Mouse (Mus musculus) kidney, embryonic 15.5 days (tissue): Measurements from ENCODE around the gene Lhfp. TPM values are rescaled to one million over a fixed set of nuclear protein-coding genes. Genes with fewer than 3 reads are reported as not detected.
"Not testable (repeated sequence)": the region's sequence is repeated elsewhere in the genome, so short reads cannot be mapped to it uniquely, and the experiment has no call there.

Experiments used
- ATAC-seq: fragments of 200-750 bp; cut with Nextera tagmentation; replicated peaks from 2 replicates; pipeline ENCODE4 v1.8.0; 2017; ENCODE audit warnings: moderate TSS enrichment; ENCODE audit not compliant: low FRiP score
- H3K27ac ChIP-seq: fragments of 300-500 bp; sonication (generic); 2 replicates; pipeline ENCODE4 v1.5.1; 2015; ENCODE audit warnings: mild to moderate bottlenecking, inconsistent platforms
- H3K27me3 ChIP-seq: fragments of 300-500 bp; sonication (generic); 2 replicates; pipeline ENCODE4 v1.6.1; 2015; ENCODE audit warnings: inconsistent platforms
- H3K36me3 ChIP-seq: fragments of 300-500 bp; sonication (generic); 2 replicates; pipeline ENCODE4 v1.6.1; 2015; ENCODE audit warnings: inconsistent platforms
- H3K4me1 ChIP-seq: fragments of 300-500 bp; sonication (generic); 2 replicates; pipeline ENCODE4 v1.6.1; 2015; ENCODE audit warnings: inconsistent platforms
- H3K4me2 ChIP-seq: fragments of 300-500 bp; sonication (generic); 2 replicates; pipeline ENCODE4 v1.6.1; 2015; ENCODE audit warnings: moderate library complexity, mild to moderate bottlenecking, inconsistent platforms
- H3K4me3 ChIP-seq: fragments of 300-500 bp; sonication (generic); replicated peaks from 2 replicates; pipeline ENCODE4 v1.5.1; 2015; ENCODE audit warnings: mild to moderate bottlenecking, inconsistent platforms
- H3K9ac ChIP-seq: fragments of 300-500 bp; sonication (generic); 2 replicates; pipeline ENCODE4 v1.6.1; 2015; ENCODE audit warnings: mild to moderate bottlenecking, inconsistent platforms
- H3K9me3 ChIP-seq: fragments of 300-500 bp; sonication (generic); replicated peaks from 2 replicates; pipeline ENCODE4 v1.6.1; 2016; ENCODE audit warnings: inconsistent platforms
- WGBS: fragments of 180-500 bp; shearing (Covaris S2); methylation state at CpG from one replicate; pipeline ENCODE4 v1.1.7; 2015; ENCODE audit warnings: mixed read lengths; 5-methylcytosine and 5-hydroxymethylcytosine counted together
- polyA plus RNA-seq: library from polyadenylated mRNA; unstranded; fragments of >200 nt; fragmentation: Nextera tagmentation; extraction: Ambion mirVana; gene quantifications from 2 replicates; pipeline ENCODE4 v1.2.1, GENCODE M21; 2015

The Lhfp gene
- polyA plus RNA-seq, 1 experiment from 2014 or later = 113 TPM

GRCm38 (mm10) chr3:53230562-53230961 is 189.2 kb downstream of the Lhfp start:
- Histone ChIP-seq H3K36me3 (no peaks in the 10 kb centered on the region), H3K9me3 (no peaks in the 10 kb centered on the region), H3K4me1 (peaks cover 20% of the 10 kb centered on the region), H3K27ac (peak overlapping the region; percentile 84), H3K4me2 (no peak overlapping the region), H3K4me3 (no peak overlapping the region), H3K27me3 (no peaks in the 10 kb centered on the region), H3K9ac (no peak overlapping the region)
- no peak for ATAC-seq
- 56% methylated on average over 3 of the region's 3 CpGs for WGBS

GRCm38 (mm10) chr3:53231112-53231511 is 189.8 kb downstream of the Lhfp start:
- Histone ChIP-seq H3K9me3 (no peaks in the 10 kb centered on the region), H3K4me2 (no peak overlapping the region), H3K27ac (peak overlapping the region; percentile 84), H3K4me3 (no peak overlapping the region), H3K36me3 (no peaks in the 10 kb centered on the region), H3K27me3 (no peaks in the 10 kb centered on the region), H3K4me1 (peaks cover 15% of the 10 kb centered on the region), H3K9ac (no peak overlapping the region)
- ATAC-seq = no peak
- WGBS = 50% methylated on average over 3 of the region's 3 CpGs

- peaks cover 11% of the 10 kb centered on the region for H3K4me1 ChIP-seq
- not testable (repeated sequence) for H3K27ac ChIP-seq, H3K36me3 ChIP-seq, H3K4me2 ChIP-seq, H3K9ac ChIP-seq, H3K27me3 ChIP-seq, H3K4me3 ChIP-seq, ATAC-seq, H3K9me3 ChIP-seq
- WGBS = 92% methylated on average over 9 of the region's 9 CpGs
These were observed 191.1 kb downstream of the Lhfp start for GRCm38 (mm10) chr3:53232411-53232810.

GRCm38 (mm10) chr3:53234689-53235088 is 193.4 kb downstream of the Lhfp start:
- Histone ChIP-seq H3K9ac (no peak overlapping the region), H3K36me3 (no peaks in the 10 kb centered on the region), H3K4me3 (no peak overlapping the region), H3K27me3 (no peaks in the 10 kb centered on the region), H3K9me3 (no peaks in the 10 kb centered on the region), H3K27ac (no peak overlapping the region), H3K4me2 (no peak overlapping the region), H3K4me1 (peaks cover 8% of the 10 kb centered on the region; the same call in 1 of the 2 replicates)
- no peak for ATAC-seq

- no peak for ATAC-seq
- 78% methylated on average over 4 of the region's 4 CpGs for WGBS
- H3K9ac ChIP-seq = no peak overlapping the region
- no peak overlapping the region for H3K4me3 ChIP-seq
- H3K4me1 ChIP-seq = 0 out of 2 replicates have a peak, but pooled peaks cover 2% of the 10 kb centered on the region
- no peak overlapping the region for H3K27ac ChIP-seq
- no peaks in the 10 kb centered on the region for H3K9me3 ChIP-seq
- H3K36me3 ChIP-seq = no peaks in the 10 kb centered on the region
- H3K27me3 ChIP-seq = no peaks in the 10 kb centered on the region
- H3K4me2 ChIP-seq = no peak overlapping the region
These were observed 195.1 kb downstream of the Lhfp start for GRCm38 (mm10) chr3:53236471-53236870.

- Histone ChIP-seq H3K27me3 (no peaks in the 10 kb centered on the region), H3K9me3 (no peaks in the 10 kb centered on the region), H3K9ac (no peak overlapping the region), H3K36me3 (no peaks in the 10 kb centered on the region), H3K4me2 (no peak overlapping the region), H3K4me1 (no peaks in the 10 kb centered on the region), H3K4me3 (no peak overlapping the region), H3K27ac (no peak overlapping the region)
- no peak for ATAC-seq
- WGBS = 89% methylated on average over 3 of the region's 3 CpGs
These were observed 198.8 kb downstream of the Lhfp start for GRCm38 (mm10) chr3:53240150-53240549.

- H3K36me3 ChIP-seq = no peaks in the 10 kb centered on the region
- H3K4me2 ChIP-seq = no peak overlapping the region
- H3K9me3 ChIP-seq = no peaks in the 10 kb centered on the region
- no peak overlapping the region for H3K4me3 ChIP-seq
- peaks cover 11% of the 10 kb centered on the region for H3K4me1 ChIP-seq
- H3K27me3 ChIP-seq = no peaks in the 10 kb centered on the region
- H3K27ac ChIP-seq = no peak overlapping the region
- H3K9ac ChIP-seq = no peak overlapping the region
- 86% methylated on average over 9 of the region's 9 CpGs for WGBS
- ATAC-seq = no peak
These were observed 204.4 kb downstream of the Lhfp start for GRCm38 (mm10) chr3:53245571-53246208.

GRCm38 (mm10) chr3:53247102-53247501 is 205.8 kb downstream of the Lhfp start:
- Histone ChIP-seq H3K27ac (no peak overlapping the region), H3K27me3 (no peaks in the 10 kb centered on the region), H3K9ac (no peak overlapping the region), H3K9me3 (no peaks in the 10 kb centered on the region), H3K4me1 (peaks cover 12% of the 10 kb centered on the region), H3K4me3 (no peak overlapping the region), H3K4me2 (no peak overlapping the region), H3K36me3 (no peaks in the 10 kb centered on the region)
- no peak for ATAC-seq
- WGBS = 88% methylated on average over 3 of the region's 3 CpGs

- Histone ChIP-seq H3K4me3 (no peak overlapping the region), H3K9me3 (no peaks in the 10 kb centered on the region), H3K27ac (no peak overlapping the region), H3K4me1 (peaks cover 24% of the 10 kb centered on the region), H3K4me2 (no peak overlapping the region), H3K27me3 (no peaks in the 10 kb centered on the region), H3K36me3 (no peaks in the 10 kb centered on the region), H3K9ac (no peak overlapping the region)
- 47% methylated on average over 10 of the region's 10 CpGs for WGBS
- ATAC-seq = no peak
These were observed 207.0 kb downstream of the Lhfp start for GRCm38 (mm10) chr3:53248158-53248874.

- Histone ChIP-seq H3K27ac (peak overlapping the region; percentile 83), H3K9me3 (no peaks in the 10 kb centered on the region), H3K36me3 (no peaks in the 10 kb centered on the region), H3K4me1 (peaks cover 31% of the 10 kb centered on the region), H3K4me3 (no peak overlapping the region), H3K9ac (no peak overlapping the region), H3K27me3 (no peaks in the 10 kb centered on the region), H3K4me2 (no peak overlapping the region)
- ATAC-seq = no peak
- 80% methylated on average over 5 of the region's 5 CpGs for WGBS
These were observed 211.2 kb downstream of the Lhfp start for GRCm38 (mm10) chr3:53252556-53252955.

GRCm38 (mm10) chr3:53253223-53253832 is 212.0 kb downstream of the Lhfp start:
- peak overlapping the region; percentile 83 for H3K27ac ChIP-seq

GRCm38 (mm10) chr3:53258657-53259158 is 217.4 kb downstream of the Lhfp start:
- Histone ChIP-seq H3K4me2 (peak overlapping the region; percentile 32), H3K9ac (no peak overlapping the region), H3K4me3 (no peak overlapping the region)

More at GRCm38 (mm10) chr3:53253223-53253832, 212.0 kb downstream of the Lhfp start:
- Histone ChIP-seq H3K4me2 (peak overlapping the region; percentile 14; the same call in 1 of the 2 replicates), H3K36me3 (no peaks in the 10 kb centered on the region), H3K9ac (no peak overlapping the region), H3K27me3 (no peaks in the 10 kb centered on the region), H3K4me1 (peaks cover 36% of the 10 kb centered on the region), H3K9me3 (no peaks in the 10 kb centered on the region), H3K4me3 (no peak overlapping the region)
- 9% methylated on average over 5 of the region's 5 CpGs for WGBS
- no peak for ATAC-seq

More at GRCm38 (mm10) chr3:53258657-53259158, 217.4 kb downstream of the Lhfp start:
- Histone ChIP-seq H3K4me1 (peaks cover 21% of the 10 kb centered on the region), H3K36me3 (0 out of 2 replicates have a peak, but pooled peaks cover 8% of the 10 kb centered on the region), H3K9me3 (no peaks in the 10 kb centered on the region), H3K27me3 (no peaks in the 10 kb centered on the region), H3K27ac (peak overlapping the region; percentile 81)
- ATAC-seq = peak; percentile 82
- WGBS = 13% methylated on average over 7 of the region's 7 CpGs
